Mouse (Mus musculus) hindbrain, postnatal 0 days (tissue): ENCODE measurements around the gene Arhgef40. TPM values are rescaled to one million over a fixed set of nuclear protein-coding genes. Genes with fewer than 3 reads are reported as not detected.

Experiments
- ATAC-seq: fragments of 200-750 bp; cut with Nextera tagmentation; 2 replicates; pipeline ENCODE4 v1.8.0; 2017; ENCODE audit warnings: mild to moderate bottlenecking, moderate TSS enrichment, moderate library complexity
- DNase-seq: peaks from one replicate; pipeline ENCODE4 v3.0.0-alpha.2; 2015; ENCODE audit warnings: low spot score
- H3K27ac ChIP-seq: fragments of 300-500 bp; sonication (generic); 2 replicates; pipeline ENCODE4 v1.5.1; 2014; ENCODE audit warnings: mild to moderate bottlenecking
- H3K27me3 ChIP-seq: fragments of 300-500 bp; sonication (generic); 2 replicates; pipeline ENCODE4 v1.6.1; 2014; ENCODE audit warnings: low read length, mixed read lengths; ENCODE audit not compliant: insufficient read depth
- H3K36me3 ChIP-seq: fragments of 300-500 bp; sonication (generic); 2 replicates; pipeline ENCODE4 v1.6.1; 2014; ENCODE audit warnings: low read length, mixed read lengths; ENCODE audit not compliant: insufficient read depth
- H3K4me1 ChIP-seq: fragments of 300-500 bp; sonication (generic); 2 replicates; pipeline ENCODE4 v1.6.1; 2014; ENCODE audit warnings: antibody characterized with exemption, low read length, mixed read lengths; ENCODE audit not compliant: insufficient read depth
- H3K4me2 ChIP-seq: fragments of 300-500 bp; sonication (generic); 2 replicates; pipeline ENCODE4 v1.6.1; 2014; ENCODE audit warnings: low read depth, mild to moderate bottlenecking, low read length, moderate library complexity, mixed read lengths
- H3K4me3 ChIP-seq: fragments of 300-500 bp; sonication (generic); 2 replicates; pipeline ENCODE4 v1.5.1; 2014; ENCODE audit warnings: low read length
- H3K9ac ChIP-seq: fragments of 300-500 bp; sonication (generic); replicated peaks from 2 replicates; pipeline ENCODE4 v1.6.1; 2014; ENCODE audit warnings: mild to moderate bottlenecking, low read length, moderate library complexity, mixed read lengths
- H3K9me3 ChIP-seq: fragments of 300-500 bp; sonication (generic); 2 replicates; pipeline ENCODE4 v1.6.1; 2016; ENCODE audit warnings: low read length, mixed read lengths
- CTCF ChIP-seq: IDR thresholded peaks from 2 replicates; pipeline ENCODE4 v1.5.1; 2016; ENCODE audit warnings: antibody characterized with exemption, control low read depth, low read depth
- WGBS: fragments of 180-500 bp; shearing (Covaris S2); extraction: QIAGEN DNeasy Blood & Tissue Kit; methylation state at CpG from one replicate; pipeline ENCODE4 v1.1.7; 2014; 5-methylcytosine and 5-hydroxymethylcytosine counted together
- polyA plus RNA-seq: library from polyadenylated mRNA; unstranded; fragments of >200 nt; fragmentation: Nextera tagmentation; extraction: Ambion mirVana; gene quantifications from 2 replicates; pipeline ENCODE4 v1.2.1, GENCODE M21; 2015
- total RNA-seq: library from RNA; depleted of rRNA; stranded (reverse); fragments of >200 nt; gene quantifications from 2 replicates; pipeline ENCODE4 v1.2.3, GENCODE M21; 2014

The Arhgef40 gene
- total and polyA plus RNA-seq, 2 experiments from 2014 or later = 56.4 to 124 TPM

GRCm38 (mm10) chr14:51960316-51960715, 24.2 kb upstream of the Arhgef40 start:
- DNase-seq = no peak
- 90% methylated on average over 2 of the region's 2 CpGs for WGBS
- TF ChIP-seq CTCF = no peak

GRCm38 (mm10) chr14:51967400-51967799, 17.1 kb upstream of the Arhgef40 start:
- no peak overlapping the region for H3K4me2 ChIP-seq
- H3K27me3 ChIP-seq = no peaks in the 10 kb centered on the region
- no peak overlapping the region for H3K4me3 ChIP-seq
- no peaks in the 10 kb centered on the region for H3K4me1 ChIP-seq
- ATAC-seq (no peak), DNase-seq (no peak)
- no peaks in the 10 kb centered on the region for H3K9me3 ChIP-seq
- no peak for TF ChIP-seq CTCF
- no peak overlapping the region for H3K9ac ChIP-seq
- no peak overlapping the region for H3K27ac ChIP-seq
- WGBS = 84% methylated on average over 3 of the region's 3 CpGs
- H3K36me3 ChIP-seq = no peaks in the 10 kb centered on the region

More at GRCm38 (mm10) chr14:51960316-51960715, 24.2 kb upstream of the Arhgef40 start:
- H3K4me1 ChIP-seq = no peaks in the 10 kb centered on the region
- H3K36me3 ChIP-seq = no peaks in the 10 kb centered on the region
- ATAC-seq = no peak
- H3K27ac ChIP-seq = no peak overlapping the region
- no peaks in the 10 kb centered on the region for H3K9me3 ChIP-seq
- H3K9ac ChIP-seq = no peak overlapping the region
- H3K27me3 ChIP-seq = no peaks in the 10 kb centered on the region
- H3K4me2 ChIP-seq = no peak overlapping the region
- H3K4me3 ChIP-seq = no peak overlapping the region

- H3K27ac ChIP-seq = no peak overlapping the region
- no peaks in the 10 kb centered on the region for H3K36me3 ChIP-seq
- 92% methylated on average over 3 of the region's 3 CpGs for WGBS
- H3K4me3 ChIP-seq = no peak overlapping the region
- H3K9ac ChIP-seq = no peak overlapping the region
- H3K4me2 ChIP-seq = no peak overlapping the region
- H3K27me3 ChIP-seq = no peaks in the 10 kb centered on the region
- TF ChIP-seq CTCF = no peak
- H3K4me1 ChIP-seq = peaks cover 4% of the 10 kb centered on the region; the same call in 1 of the 2 replicates
- DNase-seq (no peak), ATAC-seq (no peak)
- no peaks in the 10 kb centered on the region for H3K9me3 ChIP-seq
Measured at GRCm38 (mm10) chr14:51979252-51979651, 5.3 kb upstream of the Arhgef40 start.

- WGBS = 66% methylated on average over 4 of the region's 4 CpGs
- H3K4me3 ChIP-seq = 0 out of 2 replicates have a peak overlapping the region, but pooled peaks have one; percentile 75
- DNase-seq (no peak), ATAC-seq (no peak)
- no peaks in the 10 kb centered on the region for H3K9me3 ChIP-seq
- no peak for TF ChIP-seq CTCF
- 0 out of 2 replicates have a peak overlapping the region, but pooled peaks have one; percentile 94 for H3K27ac ChIP-seq
- H3K36me3 ChIP-seq = peaks cover 8% of the 10 kb centered on the region; the same call in 1 of the 2 replicates
- H3K4me2 ChIP-seq = peak overlapping the region; percentile 93; the same call in 1 of the 2 replicates
- no peaks in the 10 kb centered on the region for H3K27me3 ChIP-seq
- peak overlapping the region; percentile 92 for H3K9ac ChIP-seq
- peaks cover 8% of the 10 kb centered on the region; the same call in 1 of the 2 replicates for H3K4me1 ChIP-seq
Measured at GRCm38 (mm10) chr14:51983251-51983650, 1.3 kb upstream of the Arhgef40 start.

GRCm38 (mm10) chr14:51983855-51984246, 668 bp upstream of the Arhgef40 start:
- WGBS = 8% methylated on average over 10 of the region's 10 CpGs

GRCm38 (mm10) chr14:51985301-51986152, 1.0 kb downstream of the Arhgef40 start:
- peak overlapping the region; percentile 94 for H3K27ac ChIP-seq
- WGBS = under 1% methylated on average over 27 of the region's 27 CpGs
- H3K36me3 ChIP-seq = peaks cover 20% of the 10 kb centered on the region
- no peaks in the 10 kb centered on the region for H3K27me3 ChIP-seq
- DNase-seq (peak; percentile 83), ATAC-seq (peak; percentile 68)
- peaks cover 8% of the 10 kb centered on the region; the same call in 1 of the 2 replicates for H3K4me1 ChIP-seq
- TF ChIP-seq CTCF = no peak
- H3K9me3 ChIP-seq = no peaks in the 10 kb centered on the region
- peak overlapping the region; percentile 93 for H3K4me2 ChIP-seq
- H3K9ac ChIP-seq = peak overlapping the region; percentile 92
- peak overlapping the region; percentile 75 for H3K4me3 ChIP-seq

More at GRCm38 (mm10) chr14:51983855-51984246, 668 bp upstream of the Arhgef40 start:
- Histone ChIP-seq H3K4me3 (peak overlapping the region; percentile 75), H3K36me3 (peaks cover 8% of the 10 kb centered on the region; the same call in 1 of the 2 replicates), H3K9ac (peak overlapping the region; percentile 92), H3K4me2 (peak overlapping the region; percentile 93), H3K9me3 (no peaks in the 10 kb centered on the region), H3K27ac (peak overlapping the region; percentile 94), H3K4me1 (peaks cover 8% of the 10 kb centered on the region; the same call in 1 of the 2 replicates), H3K27me3 (no peaks in the 10 kb centered on the region)
- ATAC-seq (no peak), DNase-seq (no peak)
- no peak for TF ChIP-seq CTCF

- H3K36me3 ChIP-seq = peaks cover 26% of the 10 kb centered on the region
- ATAC-seq (no peak), DNase-seq (no peak)
- peak overlapping the region; percentile 94 for H3K27ac ChIP-seq
- H3K27me3 ChIP-seq = no peaks in the 10 kb centered on the region
- peak overlapping the region; percentile 92 for H3K9ac ChIP-seq
- peak overlapping the region; percentile 75 for H3K4me3 ChIP-seq
- no peaks in the 10 kb centered on the region for H3K9me3 ChIP-seq
- 4% methylated on average over 7 of the region's 7 CpGs for WGBS
- TF ChIP-seq CTCF = no peak
- peaks cover 8% of the 10 kb centered on the region; the same call in 1 of the 2 replicates for H3K4me1 ChIP-seq
- H3K4me2 ChIP-seq = peak overlapping the region; percentile 93
Measured at GRCm38 (mm10) chr14:51986153-51986505, 1.6 kb downstream of the Arhgef40 start.
